Mouse (Mus musculus) hindbrain, embryonic 13.5 days (tissue): ENCODE data around the gene Grip1. TPM values are rescaled to one million over a fixed set of nuclear protein-coding genes. Genes with fewer than 3 reads are reported as not detected.

Experiments
- ATAC-seq: fragments of 200-750 bp; cut with Nextera tagmentation; 2 replicates; pipeline ENCODE4 v1.8.0; 2017; ENCODE audit warnings: moderate TSS enrichment; ENCODE audit not compliant: low FRiP score
- H3K27ac ChIP-seq: fragments of 300-500 bp; sonication (generic); 2 replicates; pipeline ENCODE4 v1.5.1; 2015; ENCODE audit warnings: inconsistent platforms, mild to moderate bottlenecking, moderate library complexity
- H3K27me3 ChIP-seq: fragments of 300-500 bp; sonication (generic); 2 replicates; pipeline ENCODE4 v1.6.1; 2015; ENCODE audit warnings: mild to moderate bottlenecking, inconsistent platforms
- H3K36me3 ChIP-seq: fragments of 300-500 bp; sonication (generic); 2 replicates; pipeline ENCODE4 v1.6.1; 2015; ENCODE audit warnings: mild to moderate bottlenecking, inconsistent platforms
- H3K4me1 ChIP-seq: fragments of 300-500 bp; sonication (generic); replicated peaks from 2 replicates; pipeline ENCODE4 v1.6.1; 2015; ENCODE audit warnings: inconsistent platforms
- H3K4me2 ChIP-seq: fragments of 300-500 bp; sonication (generic); 2 replicates; pipeline ENCODE4 v1.6.1; 2015; ENCODE audit warnings: inconsistent platforms, mild to moderate bottlenecking, moderate library complexity
- H3K4me3 ChIP-seq: fragments of 300-500 bp; sonication (generic); 2 replicates; pipeline ENCODE4 v1.5.1; 2015; ENCODE audit warnings: mild to moderate bottlenecking, inconsistent platforms
- H3K9ac ChIP-seq: fragments of 300-500 bp; sonication (generic); 2 replicates; pipeline ENCODE4 v1.6.1; 2015; ENCODE audit warnings: mild to moderate bottlenecking, inconsistent platforms
- H3K9me3 ChIP-seq: fragments of 300-500 bp; sonication (generic); 2 replicates; pipeline ENCODE4 v1.6.1; 2016; ENCODE audit warnings: inconsistent platforms
- WGBS: fragments of 180-500 bp; shearing (Covaris S2); methylation state at CpG from one replicate; pipeline ENCODE4 v1.1.7; 2015; 5-methylcytosine and 5-hydroxymethylcytosine counted together
- polyA plus RNA-seq: library from polyadenylated mRNA; unstranded; fragments of >200 nt; fragmentation: Nextera tagmentation; extraction: Ambion mirVana; gene quantifications from 2 replicates; pipeline ENCODE4 v1.2.1, GENCODE M21; 2015

Gene Grip1
- polyA plus RNA-seq, 1 experiment from 2014 or later = 17.7 TPM

- Histone ChIP-seq H3K27ac (no peak overlapping the region), H3K4me3 (no peak overlapping the region), H3K36me3 (no peaks in the 10 kb centered on the region), H3K4me2 (no peak overlapping the region), H3K9ac (no peak overlapping the region), H3K9me3 (no peaks in the 10 kb centered on the region), H3K4me1 (peaks cover 22% of the 10 kb centered on the region), H3K27me3 (no peaks in the 10 kb centered on the region)
- WGBS = 86% methylated on average over 6 of the region's 6 CpGs
- ATAC-seq = no peak
Observed at GRCm38 (mm10) chr10:120030901-120031300, 577.3 kb downstream of the Grip1 start.

DNA sequence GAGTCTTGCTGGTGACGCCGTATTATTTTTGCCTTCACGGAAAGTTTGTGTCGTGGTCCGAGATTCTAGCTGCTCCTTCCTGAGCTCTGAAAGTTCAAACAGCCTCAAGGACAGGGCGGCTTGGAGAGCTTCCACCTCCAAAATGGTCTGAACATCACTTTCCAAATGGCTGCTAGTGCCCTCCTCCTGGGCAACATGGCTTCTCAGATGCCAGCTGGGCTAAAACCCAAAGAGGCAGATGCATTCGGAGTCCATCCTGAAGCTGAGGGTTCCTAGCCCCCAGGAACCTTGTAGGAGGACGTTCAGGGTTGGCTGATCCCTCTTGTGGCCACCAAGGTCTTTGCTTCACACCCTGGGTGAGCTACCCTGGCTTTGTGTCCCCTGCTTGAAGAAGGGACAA, 577.7 kb downstream of the Grip1 start:
- no peak for ATAC-seq
- no peak overlapping the region for H3K4me3 ChIP-seq
- WGBS = 93% methylated on average over 8 of the region's 8 CpGs
- no peaks in the 10 kb centered on the region for H3K9me3 ChIP-seq
- H3K27me3 ChIP-seq = no peaks in the 10 kb centered on the region
- H3K36me3 ChIP-seq = no peaks in the 10 kb centered on the region
- H3K4me1 ChIP-seq = peaks cover 25% of the 10 kb centered on the region
- H3K4me2 ChIP-seq = no peak overlapping the region
- H3K9ac ChIP-seq = no peak overlapping the region
- no peak overlapping the region for H3K27ac ChIP-seq

GRCm38 (mm10) chr10:120033866-120034265, 580.2 kb downstream of the Grip1 start:
- WGBS = 78% methylated on average over 9 of the region's 9 CpGs
- peaks cover 22% of the 10 kb centered on the region for H3K4me1 ChIP-seq
- no peak overlapping the region for H3K27ac ChIP-seq
- no peaks in the 10 kb centered on the region for H3K9me3 ChIP-seq
- no peak overlapping the region for H3K4me3 ChIP-seq
- H3K27me3 ChIP-seq = no peaks in the 10 kb centered on the region
- peaks cover 12% of the 10 kb centered on the region for H3K36me3 ChIP-seq
- ATAC-seq = no peak
- H3K4me2 ChIP-seq = no peak overlapping the region
- no peak overlapping the region for H3K9ac ChIP-seq

- 44% methylated on average over 15 of the region's 15 CpGs for WGBS
- peak overlapping the region; percentile 25 for H3K4me2 ChIP-seq
- no peak overlapping the region for H3K9ac ChIP-seq
- H3K36me3 ChIP-seq = peaks cover 19% of the 10 kb centered on the region
- no peak overlapping the region for H3K4me3 ChIP-seq
- H3K9me3 ChIP-seq = no peaks in the 10 kb centered on the region
- ATAC-seq = no peak
- H3K27ac ChIP-seq = no peak overlapping the region
- no peaks in the 10 kb centered on the region for H3K27me3 ChIP-seq
- H3K4me1 ChIP-seq = peaks cover 22% of the 10 kb centered on the region
Observed at GRCm38 (mm10) chr10:120035211-120035733, 581.6 kb downstream of the Grip1 start.

DNA sequence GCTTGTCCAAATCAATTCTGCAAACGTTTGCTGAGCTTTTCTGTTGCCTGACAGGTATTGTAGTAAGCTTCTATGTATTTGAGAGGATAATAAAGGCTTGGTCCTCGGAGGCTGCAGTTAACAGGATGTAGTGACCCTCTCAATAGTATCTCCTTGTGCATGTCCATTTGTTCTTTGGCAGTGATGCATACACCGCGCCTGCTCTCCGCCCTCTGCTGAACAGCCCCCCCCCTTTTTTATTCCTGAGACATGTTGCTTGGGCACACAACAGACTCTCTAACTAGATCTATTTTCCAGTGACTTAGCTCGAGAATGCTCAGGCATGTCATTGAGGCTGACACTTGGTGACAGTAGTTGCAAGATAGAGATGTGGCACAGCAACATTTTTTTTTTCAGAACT, 582.2 kb downstream of the Grip1 start:
- peak; percentile 28; the same call in 1 of the 2 replicates for ATAC-seq
- no peak overlapping the region for H3K27ac ChIP-seq
- peak overlapping the region; percentile 25 for H3K4me2 ChIP-seq
- H3K27me3 ChIP-seq = no peaks in the 10 kb centered on the region
- 33% methylated on average over 6 of the region's 6 CpGs for WGBS
- H3K4me1 ChIP-seq = peaks cover 22% of the 10 kb centered on the region
- H3K9ac ChIP-seq = no peak overlapping the region
- peaks cover 19% of the 10 kb centered on the region for H3K36me3 ChIP-seq
- no peaks in the 10 kb centered on the region for H3K9me3 ChIP-seq
- no peak overlapping the region for H3K4me3 ChIP-seq

GRCm38 (mm10) chr10:120038194-120038593, 584.6 kb downstream of the Grip1 start:
- Histone ChIP-seq H3K9me3 (no peaks in the 10 kb centered on the region), H3K36me3 (peaks cover 19% of the 10 kb centered on the region), H3K4me3 (no peak overlapping the region), H3K27ac (no peak overlapping the region), H3K4me1 (peaks cover 19% of the 10 kb centered on the region), H3K4me2 (no peak overlapping the region), H3K9ac (no peak overlapping the region), H3K27me3 (no peaks in the 10 kb centered on the region)
- no peak for ATAC-seq
- 85% methylated on average over 5 of the region's 5 CpGs for WGBS

DNA sequence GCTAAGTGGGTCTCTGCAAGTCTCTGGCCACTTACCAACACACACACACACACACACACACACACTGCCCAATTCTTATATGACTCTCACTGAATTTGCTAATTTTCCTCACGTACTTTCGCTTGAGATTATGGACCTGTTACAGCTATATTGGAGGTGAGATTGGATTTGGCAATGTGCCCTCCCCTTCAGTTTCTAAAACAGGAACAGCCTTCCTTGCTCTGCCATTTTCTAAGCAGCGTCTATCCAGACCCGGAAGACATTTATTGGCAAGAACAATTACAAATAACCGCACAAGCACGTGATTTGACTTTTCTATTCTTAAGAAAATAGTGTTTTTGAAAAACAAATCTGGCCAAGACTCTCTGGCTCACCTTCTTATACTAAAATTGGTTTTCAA, 590.6 kb downstream of the Grip1 start:
- ATAC-seq = no peak
- no peak overlapping the region for H3K27ac ChIP-seq
- WGBS = 60% methylated on average over 6 of the region's 6 CpGs
- H3K4me3 ChIP-seq = no peak overlapping the region
- peaks cover 6% of the 10 kb centered on the region for H3K36me3 ChIP-seq
- no peaks in the 10 kb centered on the region for H3K9me3 ChIP-seq
- H3K4me2 ChIP-seq = no peak overlapping the region
- H3K4me1 ChIP-seq = no peaks in the 10 kb centered on the region; the same call in 1 of the 2 replicates
- H3K9ac ChIP-seq = no peak overlapping the region
- no peaks in the 10 kb centered on the region for H3K27me3 ChIP-seq

GRCm38 (mm10) chr10:120044714-120045234, 591.1 kb downstream of the Grip1 start:
- H3K27me3 ChIP-seq = no peaks in the 10 kb centered on the region
- H3K27ac ChIP-seq = no peak overlapping the region
- no peaks in the 10 kb centered on the region; the same call in 1 of the 2 replicates for H3K4me1 ChIP-seq
- 36% methylated on average over 2 of the region's 2 CpGs for WGBS
- no peaks in the 10 kb centered on the region for H3K9me3 ChIP-seq
- no peak overlapping the region for H3K4me2 ChIP-seq
- H3K9ac ChIP-seq = no peak overlapping the region
- H3K4me3 ChIP-seq = no peak overlapping the region
- ATAC-seq = peak; percentile 68
- peaks cover 9% of the 10 kb centered on the region for H3K36me3 ChIP-seq

- no peak overlapping the region for H3K4me3 ChIP-seq
- no peak overlapping the region for H3K4me2 ChIP-seq
- no peaks in the 10 kb centered on the region for H3K9me3 ChIP-seq
- no peak overlapping the region for H3K27ac ChIP-seq
- H3K9ac ChIP-seq = no peak overlapping the region
- 85% methylated on average over 10 of the region's 10 CpGs for WGBS
- H3K27me3 ChIP-seq = no peaks in the 10 kb centered on the region
- H3K4me1 ChIP-seq = peaks cover 7% of the 10 kb centered on the region
- peaks cover 20% of the 10 kb centered on the region for H3K36me3 ChIP-seq
- no peak for ATAC-seq
Observed at GRCm38 (mm10) chr10:120060579-120061237, 607.1 kb downstream of the Grip1 start.

GRCm38 (mm10) chr10:120061238-120062130, 607.9 kb downstream of the Grip1 start:
- ATAC-seq = no peak
- H3K36me3 ChIP-seq = peaks cover 16% of the 10 kb centered on the region

DNA sequence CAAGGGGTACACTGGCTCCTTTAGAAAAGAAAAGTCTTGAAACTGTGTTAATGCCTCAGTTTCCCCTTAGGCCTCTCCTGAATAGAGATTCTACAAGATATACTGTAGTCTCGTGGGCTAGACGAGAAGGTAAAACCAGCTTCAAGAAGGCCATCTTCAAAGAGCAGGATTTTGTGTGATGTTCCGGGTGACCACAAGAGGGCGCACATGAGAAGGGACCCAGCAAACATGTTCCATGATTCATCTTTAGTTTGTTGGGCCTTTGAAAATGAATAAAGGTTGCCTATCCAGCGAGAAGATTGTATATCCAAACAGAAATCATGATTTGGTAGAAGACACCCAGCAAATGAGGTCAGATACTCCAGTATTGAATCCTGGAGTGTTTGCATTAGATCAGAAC, 610.8 kb downstream of the Grip1 start:
- Histone ChIP-seq H3K36me3 (peaks cover 15% of the 10 kb centered on the region; the same call in 1 of the 2 replicates), H3K9me3 (no peaks in the 10 kb centered on the region), H3K4me3 (no peak overlapping the region), H3K4me1 (peaks cover 7% of the 10 kb centered on the region), H3K4me2 (no peak overlapping the region), H3K27ac (no peak overlapping the region), H3K27me3 (no peaks in the 10 kb centered on the region), H3K9ac (no peak overlapping the region)
- no peak for ATAC-seq
- WGBS = 30% methylated on average over 5 of the region's 5 CpGs

More at GRCm38 (mm10) chr10:120061238-120062130, 607.9 kb downstream of the Grip1 start:
- no peaks in the 10 kb centered on the region for H3K9me3 ChIP-seq
- peaks cover 7% of the 10 kb centered on the region for H3K4me1 ChIP-seq
- no peak overlapping the region for H3K27ac ChIP-seq
- no peak overlapping the region for H3K4me3 ChIP-seq
- WGBS = 84% methylated on average over 24 of the region's 24 CpGs
- no peak overlapping the region for H3K9ac ChIP-seq
- H3K27me3 ChIP-seq = no peaks in the 10 kb centered on the region
- no peak overlapping the region for H3K4me2 ChIP-seq

- no peak overlapping the region for H3K4me3 ChIP-seq
- H3K27me3 ChIP-seq = no peaks in the 10 kb centered on the region
- WGBS = 80% methylated on average over 10 of the region's 10 CpGs
- H3K9ac ChIP-seq = no peak overlapping the region
- H3K4me2 ChIP-seq = no peak overlapping the region
- H3K36me3 ChIP-seq = peaks cover 15% of the 10 kb centered on the region; the same call in 1 of the 2 replicates
- no peak overlapping the region for H3K27ac ChIP-seq
- H3K4me1 ChIP-seq = peaks cover 7% of the 10 kb centered on the region
- no peak for ATAC-seq
- H3K9me3 ChIP-seq = no peaks in the 10 kb centered on the region
Observed at GRCm38 (mm10) chr10:120066319-120066718, 612.7 kb downstream of the Grip1 start.
